Mouse (Mus musculus) small intestine, adult 2 months (tissue): ENCODE measurements around the gene Trim44. TPM values are rescaled to one million over a fixed set of nuclear protein-coding genes. Genes with fewer than 3 reads are reported as not detected.

Experiments
- H3K27ac ChIP-seq: fragments of 200-500 bp; 2 replicates; pipeline ENCODE4 v1.5.1; 2012; ENCODE audit warnings: low read depth, low read length, control low read depth, inconsistent platforms; ENCODE audit not compliant: insufficient read depth
- H3K27me3 ChIP-seq: fragments of 200-500 bp; 2 replicates; pipeline ENCODE4 v1.6.1; 2012; ENCODE audit warnings: mild to moderate bottlenecking, moderate library complexity, low read length, inconsistent platforms; ENCODE audit not compliant: control insufficient read depth, insufficient read depth
- H3K36me3 ChIP-seq: fragments of 200-500 bp; 2 replicates; pipeline ENCODE4 v1.6.1; 2012; ENCODE audit warnings: mild to moderate bottlenecking, low read length, control low read depth, inconsistent platforms; ENCODE audit not compliant: control insufficient read depth, insufficient read depth
- H3K4me1 ChIP-seq: fragments of 200-500 bp; 2 replicates; pipeline ENCODE4 v1.6.1; 2012; ENCODE audit warnings: low read length, inconsistent platforms, mixed read lengths; ENCODE audit not compliant: control insufficient read depth, insufficient read depth, insufficient read length
- H3K4me3 ChIP-seq: fragments of 200-500 bp; 2 replicates; pipeline ENCODE4 v1.5.1; 2012; ENCODE audit warnings: low read depth, mild to moderate bottlenecking, control low read depth, inconsistent platforms, low read length, moderate library complexity
- CTCF ChIP-seq: fragments of 200-500 bp; IDR thresholded peaks from 2 replicates; pipeline ENCODE4 v1.5.1; 2012; ENCODE audit warnings: low read depth, mild to moderate bottlenecking, control low read depth, inconsistent platforms, low read length, moderate library complexity, mixed read lengths; ENCODE audit not compliant: insufficient replicate concordance, insufficient read length; ENCODE audit errors: extremely low read depth
- POLR2A ChIP-seq: fragments of 200-500 bp; IDR thresholded peaks from 2 replicates; pipeline ENCODE4 v1.6.1; 2012; ENCODE audit warnings: low read depth, mild to moderate bottlenecking, control low read depth, inconsistent platforms, low read length, moderate library complexity
- whole genome bisulfite sequencing: fragments of 180-500 bp; shearing (Covaris S2); methylation state at CpG from one replicate; pipeline ENCODE4 v1.1.7; 2018; 5-methylcytosine and 5-hydroxymethylcytosine counted together
- polyA plus RNA-seq: library from polyadenylated mRNA; depleted of rRNA; stranded (reverse); fragments of >200 nt; gene quantifications from 2 replicates; pipeline ENCODE4 v1.2.3, GENCODE M21; 2012

Gene Trim44
- polyA plus RNA-seq, 1 experiment: 4.2 TPM

DNA sequence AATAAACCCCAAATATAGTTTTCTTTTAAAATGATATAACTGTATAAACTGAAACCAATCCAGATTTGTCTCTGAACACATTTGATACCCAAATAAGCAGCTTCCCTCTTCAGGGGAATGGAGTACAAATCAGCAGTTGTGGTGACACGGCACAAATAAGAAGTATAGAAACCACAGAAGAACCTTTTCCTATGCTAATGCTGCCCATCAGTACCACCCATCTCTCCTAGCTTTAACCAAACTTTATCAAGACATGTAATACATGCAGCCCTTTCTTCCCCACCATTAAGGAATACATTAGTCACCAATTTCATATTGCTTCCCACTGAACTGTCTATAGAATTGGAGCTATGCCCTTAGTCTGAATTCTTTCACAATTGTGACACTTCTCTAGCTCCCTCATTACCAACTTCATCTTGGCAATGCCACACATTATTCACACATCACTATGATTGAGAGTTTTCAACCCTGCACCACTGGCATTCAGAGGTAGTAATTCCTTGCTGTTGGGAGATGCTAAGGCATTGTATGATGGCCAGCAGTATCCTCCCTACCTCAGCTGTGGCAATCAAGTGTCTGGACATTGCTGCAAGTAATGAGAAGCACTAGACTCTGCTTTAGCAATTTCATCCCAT lies 44.6 kb downstream of the Trim44 start:
- no peaks in the 10 kb centered on the region for H3K36me3 ChIP-seq
- no peaks in the 10 kb centered on the region for H3K27me3 ChIP-seq
- H3K27ac ChIP-seq: no peak overlapping the region
- no peak overlapping the region for H3K4me3 ChIP-seq
- 74% methylated on average over 1 of the region's 1 CpGs for WGBS
- 0 out of 2 replicates have a peak, but pooled peaks cover 4% of the 10 kb centered on the region for H3K4me1 ChIP-seq
- TF ChIP-seq CTCF (no peak), POLR2A (no peak)

DNA sequence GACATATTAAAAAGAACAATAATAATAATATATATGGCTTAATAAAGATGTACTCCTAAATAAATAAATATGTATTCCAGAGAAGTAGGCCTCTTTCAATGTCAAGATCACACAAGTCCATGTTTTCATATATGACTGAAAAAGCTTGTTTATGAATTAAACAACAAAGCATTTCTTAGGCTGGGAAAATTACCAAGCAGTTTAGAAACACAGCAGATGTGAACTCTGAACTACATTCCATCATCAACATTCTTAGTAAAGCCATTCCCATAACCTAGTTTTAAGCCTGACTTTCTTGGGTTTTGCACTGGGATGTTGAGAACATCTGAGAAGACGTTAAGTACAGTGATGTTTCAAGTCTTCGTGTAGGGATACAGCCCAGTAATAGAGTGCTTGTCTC lies 45.4 kb downstream of the Trim44 start:
- Histone ChIP-seq H3K27me3 (no peaks in the 10 kb centered on the region), H3K27ac (no peak overlapping the region), H3K4me3 (no peak overlapping the region), H3K4me1 (0 out of 2 replicates have a peak, but pooled peaks cover 4% of the 10 kb centered on the region), H3K36me3 (no peaks in the 10 kb centered on the region)
- TF ChIP-seq POLR2A (no peak), CTCF (no peak)
- WGBS: 71% methylated on average over 2 of the region's 2 CpGs

DNA sequence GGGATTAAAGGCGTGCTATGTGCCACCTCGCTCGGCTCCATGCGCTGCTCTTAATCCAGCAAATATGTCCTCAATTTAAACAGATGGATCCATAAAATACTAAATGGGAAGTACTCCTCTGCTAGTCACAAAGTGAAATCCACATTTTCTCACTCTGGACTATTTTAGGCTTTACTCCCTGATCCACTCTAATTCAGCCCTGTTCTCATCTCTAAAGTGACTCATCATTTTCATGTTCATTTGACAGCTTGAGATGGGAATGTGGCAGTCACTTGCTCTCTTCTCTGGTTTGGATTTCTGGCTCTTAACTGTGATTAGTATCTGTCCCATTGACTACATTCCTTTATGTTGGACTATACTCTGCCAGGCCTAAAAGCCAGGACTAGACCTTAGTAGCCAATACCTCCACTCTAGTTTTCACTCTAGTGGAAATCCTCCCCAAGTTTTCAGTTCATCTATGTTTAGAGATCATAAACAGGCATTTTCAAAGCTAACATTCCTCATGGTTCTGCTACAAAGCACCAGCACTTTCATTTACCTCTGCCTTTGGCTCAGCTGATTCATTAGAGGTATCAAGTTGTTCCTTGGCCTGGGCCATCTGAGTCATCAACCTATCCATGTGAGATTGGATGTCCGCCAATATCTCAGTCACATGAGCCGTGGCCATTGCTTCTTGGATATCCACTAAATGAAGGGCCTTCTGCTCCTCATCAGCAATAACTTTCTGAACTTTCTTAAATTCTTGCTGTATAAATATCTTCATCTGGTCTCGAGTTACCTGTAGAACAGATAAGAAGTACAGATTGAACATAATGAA lies 50.5 kb downstream of the Trim44 start:
- 87% methylated on average over 7 of the region's 7 CpGs for WGBS
- Histone ChIP-seq H3K4me1 (no peaks in the 10 kb centered on the region), H3K27ac (no peak overlapping the region), H3K27me3 (no peaks in the 10 kb centered on the region), H3K36me3 (no peaks in the 10 kb centered on the region), H3K4me3 (no peak overlapping the region)
- TF ChIP-seq CTCF (no peak), POLR2A (no peak)

DNA sequence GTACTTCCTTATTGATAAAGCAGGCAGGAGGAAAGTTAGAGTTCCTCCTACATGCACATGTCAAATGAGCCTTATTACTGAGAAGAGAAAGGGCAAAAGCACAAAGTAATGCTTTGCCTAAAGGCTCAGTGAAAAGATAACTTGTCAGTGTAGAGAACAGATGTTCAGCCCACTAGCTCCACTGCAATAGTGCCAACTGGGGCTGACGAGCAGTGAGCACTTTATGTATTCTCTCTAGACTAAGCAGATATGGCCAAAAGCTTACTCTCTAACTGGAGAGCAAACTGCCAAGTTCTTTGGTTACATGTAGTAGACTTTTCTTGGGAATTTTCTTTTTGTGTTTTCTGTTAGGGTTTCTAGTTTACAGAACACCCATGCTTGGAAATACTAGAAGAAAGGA lies 53.6 kb downstream of the Trim44 start:
- no peaks in the 10 kb centered on the region for H3K36me3 ChIP-seq
- no peaks in the 10 kb centered on the region for H3K4me1 ChIP-seq
- H3K27me3 ChIP-seq: no peaks in the 10 kb centered on the region
- no peak overlapping the region for H3K27ac ChIP-seq
- H3K4me3 ChIP-seq: no peak overlapping the region
- WGBS: 82% methylated on average over 1 of the region's 1 CpGs
- TF ChIP-seq POLR2A: no peak
- no peak for TF ChIP-seq CTCF

DNA sequence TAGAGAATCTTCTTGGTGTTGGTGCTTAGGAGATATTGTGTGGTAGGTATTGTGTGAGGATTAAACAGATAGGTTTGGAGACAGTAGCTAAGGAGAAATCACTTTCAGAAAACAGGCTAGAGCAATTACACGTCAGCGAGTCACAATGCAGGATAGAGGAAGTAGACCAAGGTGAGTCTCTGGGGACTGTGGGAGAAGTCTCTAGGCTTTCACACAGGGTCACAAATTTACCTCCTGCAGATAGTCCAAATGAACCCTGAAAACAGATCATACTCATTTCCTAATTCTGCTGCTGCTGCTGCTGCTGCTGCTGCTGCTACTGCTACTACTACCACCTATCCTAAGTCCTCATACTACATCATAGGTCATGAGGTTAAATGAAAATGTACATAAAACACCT lies 66.2 kb downstream of the Trim44 start:
- Histone ChIP-seq H3K36me3 (0 out of 2 replicates have a peak, but pooled peaks cover 1% of the 10 kb centered on the region), H3K27me3 (no peaks in the 10 kb centered on the region), H3K4me1 (no peaks in the 10 kb centered on the region), H3K4me3 (no peak overlapping the region), H3K27ac (no peak overlapping the region)
- 79% methylated on average over 2 of the region's 2 CpGs for WGBS
- no peak for TF ChIP-seq POLR2A
- no peak for TF ChIP-seq CTCF

- TF ChIP-seq POLR2A (no peak), CTCF (no peak)
Observed at GRCm38 (mm10) chr2:102336816-102337215, 70.8 kb downstream of the Trim44 start.

DNA sequence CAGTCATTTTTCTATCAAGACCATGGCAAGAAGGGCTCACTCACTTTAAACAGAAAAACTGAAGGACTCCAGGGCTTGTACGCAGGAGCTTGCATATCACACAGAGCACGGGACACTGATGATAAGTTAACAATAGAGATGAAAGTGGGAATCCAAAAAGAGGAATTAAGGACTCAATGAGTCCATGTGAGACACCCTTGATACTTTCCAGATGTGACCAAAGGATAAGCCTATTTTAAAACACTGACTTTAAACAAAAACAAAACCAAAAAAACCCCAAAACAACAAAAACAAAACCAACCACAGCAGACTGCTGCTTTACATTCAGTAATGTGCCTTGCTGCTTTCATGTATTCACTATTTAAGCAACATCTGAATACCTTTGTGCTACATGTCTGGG lies 75.7 kb downstream of the Trim44 start:
- WGBS: 79% methylated on average over 2 of the region's 2 CpGs
- TF ChIP-seq POLR2A (no peak), CTCF (no peak)
- no peak overlapping the region for H3K27ac ChIP-seq
- no peaks in the 10 kb centered on the region for H3K4me1 ChIP-seq
- H3K27me3 ChIP-seq: no peaks in the 10 kb centered on the region
- no peaks in the 10 kb centered on the region for H3K36me3 ChIP-seq
- H3K4me3 ChIP-seq: no peak overlapping the region

More at GRCm38 (mm10) chr2:102336816-102337215, 70.8 kb downstream of the Trim44 start:
- Histone ChIP-seq H3K4me3 (no peak overlapping the region), H3K27ac (no peak overlapping the region), H3K36me3 (no peaks in the 10 kb centered on the region), H3K4me1 (no peaks in the 10 kb centered on the region), H3K27me3 (no peaks in the 10 kb centered on the region)
- 87% methylated on average over 1 of the region's 1 CpGs for WGBS
